Mouse (Mus musculus) ES-E14 (cell line): ENCODE results near the gene Sh3rf1. TPM values are rescaled to one million over a fixed set of nuclear protein-coding genes. Genes with fewer than 3 reads are reported as not detected.

ENCODE experiments used
- DNase-seq: peaks from one replicate; pipeline ENCODE4 v3.0.0-alpha.2; 2013; ENCODE audit warnings: low read depth, low spot score
- H3K27ac ChIP-seq: 2 replicates; pipeline ENCODE4 v1.5.1; 2012; ENCODE audit warnings: low read depth, mild to moderate bottlenecking, low read length, moderate library complexity, mixed read lengths; ENCODE audit not compliant: poor library complexity, insufficient read depth, severe bottlenecking
- H3K36me3 ChIP-seq: 2 replicates; pipeline ENCODE4 v1.6.1; 2012; ENCODE audit warnings: mild to moderate bottlenecking, low read length, moderate library complexity, mixed read lengths; ENCODE audit not compliant: control insufficient read depth, poor library complexity, insufficient read depth, severe bottlenecking
- H3K4me1 ChIP-seq, 2 experiments: fragments of 150-350 bp in 1 of 2; sonication (generic) in 1 of 2; 2 replicates each; pipeline ENCODE4 v1.6.1; 2012; ENCODE audit warnings: low read length in 2 of 2, mild to moderate bottlenecking in 1 of 2, mixed read lengths in 1 of 2; ENCODE audit not compliant: control insufficient read depth in 2 of 2, insufficient read depth in 2 of 2, poor library complexity in 1 of 2
- H3K4me3 ChIP-seq, 2 experiments: fragments of 150-350 bp in 1 of 2; sonication (generic) in 1 of 2; 2 replicates each; pipeline ENCODE4 v1.5.1; 2012; ENCODE audit warnings: low read length in 2 of 2, low read depth in 1 of 2, mild to moderate bottlenecking in 1 of 2, mixed read lengths in 1 of 2; ENCODE audit not compliant: insufficient read depth in 1 of 2, poor library complexity in 1 of 2, severe bottlenecking in 1 of 2
- H3K9ac ChIP-seq: 2 replicates; pipeline ENCODE4 v1.6.1; 2012; ENCODE audit warnings: low read depth, mild to moderate bottlenecking, low read length, mixed read lengths; ENCODE audit not compliant: poor library complexity, insufficient read depth, severe bottlenecking
- H3K9me3 ChIP-seq: fragments of 150-350 bp; sonication (generic); 2 replicates; pipeline ENCODE4 v1.6.1; 2012; ENCODE audit warnings: low read depth, mild to moderate bottlenecking, low read length; ENCODE audit not compliant: control insufficient read depth, insufficient read depth
- CHD2 ChIP-seq: IDR thresholded peaks from 2 replicates; pipeline ENCODE4 v1.6.1; 2014; ENCODE audit warnings: mild to moderate bottlenecking, low read depth, low read length, inconsistent platforms
- HCFC1 ChIP-seq: IDR thresholded peaks from 2 replicates; pipeline ENCODE4 v1.6.1; 2012; ENCODE audit warnings: low read length, inconsistent platforms, borderline replicate concordance; ENCODE audit not compliant: insufficient read depth
- MAFK ChIP-seq: IDR thresholded peaks from 2 replicates; pipeline ENCODE4 v1.6.1; 2014; ENCODE audit warnings: mild to moderate bottlenecking, low read depth, low read length, inconsistent platforms; ENCODE audit not compliant: insufficient read depth
- ZC3H11A ChIP-seq: IDR thresholded peaks from 2 replicates; pipeline ENCODE4 v1.6.1; 2012; ENCODE audit warnings: low read depth, mild to moderate bottlenecking, inconsistent platforms, low read length, borderline replicate concordance
- ZNF384 ChIP-seq: IDR thresholded peaks from 2 replicates; pipeline ENCODE4 v1.6.1; 2012; ENCODE audit warnings: low read depth, low read length, inconsistent platforms
- in situ Hi-C, 2 experiments: fragments of 600-800 bp; cut with MboI; formaldehyde crosslinking; loops; one replicate each; pipeline ENCODE4 v1.15.1; 2025; ENCODE audit warnings: low sequenced_read_pairs in 2 of 2, inconsistent platforms in 1 of 2; ENCODE audit not compliant: unreplicated experiment in 2 of 2
- total RNA-seq: library from RNA; depleted of rRNA; stranded (reverse); fragments of 300-350 nt; gene quantifications from 2 replicates; pipeline ENCODE4 v1.2.3, GENCODE M21; 2012

The Sh3rf1 gene
- total RNA-seq, 1 experiment = 6.0 TPM

DNA sequence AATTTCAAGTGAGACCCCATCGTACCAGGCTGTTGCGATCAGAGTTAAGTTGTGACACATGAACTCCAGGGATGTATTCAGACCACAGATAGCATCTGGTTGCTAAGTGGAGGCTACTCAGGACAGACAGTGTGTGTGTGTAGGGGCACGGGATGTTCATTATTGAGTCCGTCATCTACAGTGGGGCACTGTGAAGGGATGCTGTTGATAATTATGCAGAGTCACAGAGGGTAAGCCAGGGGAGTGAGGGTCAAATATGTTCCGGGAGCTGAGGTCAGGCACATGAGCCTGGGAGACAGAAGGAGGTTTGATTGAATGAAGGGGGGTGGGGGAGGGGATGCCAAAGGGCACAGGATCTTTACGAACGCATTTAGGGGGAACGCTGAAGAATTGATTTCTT, 17.6 kb downstream of the Sh3rf1 start:
- TF ChIP-seq MAFK (no peak), ZNF384 (no peak), HCFC1 (no peak), ZC3H11A (no peak), CHD2 (no peak)
- in situ Hi-C loops = no loop called here
- DNase-seq = no peak
- Histone ChIP-seq H3K9me3 (no peaks in the 10 kb centered on the region), H3K36me3 (peaks cover 2% of the 10 kb centered on the region; the same call in 1 of the 2 replicates), H3K9ac (no peak overlapping the region), H3K4me3 (no peak overlapping the region), H3K4me1 (no peaks in the 10 kb centered on the region), H3K27ac (no peak overlapping the region)

GRCm38 (mm10) chr8:61242896-61243295, 19.2 kb downstream of the Sh3rf1 start:
- H3K9me3 ChIP-seq = no peaks in the 10 kb centered on the region
- peak overlapping the region; percentile 16; the same call in 1 of the 2 replicates for H3K9ac ChIP-seq
- TF ChIP-seq CHD2 (no peak), HCFC1 (no peak), ZNF384 (no peak)
- peaks cover 0 to 5% of the 10 kb centered on the region in 2 experiments; a peak in 2 of 4 replicates for H3K4me1 ChIP-seq
- DNase-seq = no peak
- in situ Hi-C loops = no loop called here
- peak overlapping the region; percentile 74 for H3K27ac ChIP-seq
- peak overlapping the region; percentile 23 to 53; a peak in 3 of 4 replicates for H3K4me3 ChIP-seq
- H3K36me3 ChIP-seq = peaks cover 2% of the 10 kb centered on the region; the same call in 1 of the 2 replicates

GRCm38 (mm10) chr8:61243491-61243890, 19.8 kb downstream of the Sh3rf1 start:
- in situ Hi-C loops = no loop called here
- Histone ChIP-seq H3K4me1 (peaks cover 0 to 5% of the 10 kb centered on the region in 2 experiments; a peak in 2 of 4 replicates), H3K36me3 (peaks cover 2% of the 10 kb centered on the region; the same call in 1 of the 2 replicates), H3K27ac (peak overlapping the region; percentile 74; the same call in 1 of the 2 replicates), H3K4me3 (peak overlapping the region; percentile 23 to 53; a peak in 3 of 4 replicates), H3K9me3 (no peaks in the 10 kb centered on the region), H3K9ac (no peak overlapping the region; the same call in 1 of the 2 replicates)
- DNase-seq = no peak
- TF ChIP-seq ZNF384 (no peak; the same call in 1 of the 2 replicates), ZC3H11A (no peak), MAFK (no peak)

GRCm38 (mm10) chr8:61244157-61244556, 20.5 kb downstream of the Sh3rf1 start:
- H3K36me3 ChIP-seq = peaks cover 2% of the 10 kb centered on the region; the same call in 1 of the 2 replicates
- in situ Hi-C loops = no loop called here

More at GRCm38 (mm10) chr8:61244157-61244556, 20.5 kb downstream of the Sh3rf1 start:
- Histone ChIP-seq H3K9me3 (no peaks in the 10 kb centered on the region), H3K4me3 (no peak overlapping the region), H3K9ac (no peak overlapping the region), H3K4me1 (peaks cover 0 to 5% of the 10 kb centered on the region in 2 experiments; a peak in 2 of 4 replicates), H3K27ac (peak overlapping the region; percentile 74; the same call in 1 of the 2 replicates)
- no peak for DNase-seq
- TF ChIP-seq MAFK (no peak), ZC3H11A (no peak), ZNF384 (peak; percentile 25; the same call in 1 of the 2 replicates), HCFC1 (no peak)
